Mouse (Mus musculus): Measurements from ENCODE around the gene Gga1.

The Gga1 gene

DNA sequence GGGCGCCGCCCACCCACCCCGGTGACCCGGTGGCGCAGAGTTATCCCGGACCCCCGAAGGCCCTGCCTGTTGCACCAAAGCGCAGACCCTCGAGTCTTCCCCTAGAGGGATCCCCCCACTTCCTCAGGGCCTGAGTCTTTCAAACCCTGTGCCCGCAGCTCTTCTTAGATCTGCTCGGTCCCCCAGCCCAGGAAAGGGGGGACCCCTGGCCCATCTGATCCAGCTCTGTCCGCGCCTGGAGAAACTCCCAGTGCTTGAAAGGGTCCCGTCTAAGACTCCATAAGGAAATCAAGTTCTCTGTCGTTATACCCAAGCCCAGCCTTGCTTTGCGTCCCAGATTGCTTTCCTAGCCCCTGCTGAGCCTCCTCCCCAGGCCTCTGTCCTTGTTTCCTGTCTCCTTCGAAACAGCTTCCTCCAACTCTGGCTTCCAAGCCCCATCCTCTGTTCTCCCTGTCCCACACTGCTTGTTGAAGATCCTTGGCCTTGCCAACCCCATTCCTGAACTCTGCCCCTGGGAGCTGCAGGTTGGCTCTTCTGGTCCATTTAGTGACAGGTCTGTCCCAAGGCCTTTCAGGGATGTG lies 910 bp downstream of the Gga1 start:
- no peak for DNase-seq

DNA sequence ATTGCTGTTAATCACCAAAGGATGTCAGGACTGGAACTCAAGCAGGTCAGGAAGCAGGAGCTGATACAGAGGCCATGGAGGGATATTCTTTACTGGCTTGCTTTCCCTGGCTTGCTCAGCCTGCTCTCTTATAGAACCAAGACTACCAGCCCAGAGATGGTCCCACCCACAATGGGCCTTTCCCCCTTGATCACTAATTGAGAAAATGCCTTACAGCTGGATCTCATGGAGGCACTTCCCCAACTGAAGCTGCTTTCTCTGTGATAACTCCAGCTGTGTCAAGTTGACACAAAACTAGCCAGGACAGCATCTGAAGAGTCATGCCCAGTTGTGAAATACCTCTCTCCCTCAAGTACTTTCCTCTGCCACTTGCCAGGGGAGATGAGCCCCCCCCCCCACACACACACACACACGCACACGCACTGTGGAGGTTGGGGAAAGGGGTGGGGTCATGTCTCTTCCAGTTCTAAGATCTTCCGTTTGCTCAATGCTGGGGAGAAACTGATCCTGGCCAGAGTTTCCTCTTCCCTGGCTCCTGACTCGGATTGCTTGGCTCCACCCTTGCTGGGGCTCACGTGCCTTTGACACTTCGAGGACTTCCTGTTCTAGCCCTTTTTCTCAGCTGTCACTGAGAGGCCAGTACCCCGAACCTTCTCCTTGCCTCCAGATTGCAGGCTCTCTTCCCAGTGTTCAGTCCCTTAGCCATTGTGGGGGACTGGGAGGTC lies 2.0 kb downstream of the Gga1 start:
- DNase-seq: peak in 1 of 2 experiments; percentile 23

DNA sequence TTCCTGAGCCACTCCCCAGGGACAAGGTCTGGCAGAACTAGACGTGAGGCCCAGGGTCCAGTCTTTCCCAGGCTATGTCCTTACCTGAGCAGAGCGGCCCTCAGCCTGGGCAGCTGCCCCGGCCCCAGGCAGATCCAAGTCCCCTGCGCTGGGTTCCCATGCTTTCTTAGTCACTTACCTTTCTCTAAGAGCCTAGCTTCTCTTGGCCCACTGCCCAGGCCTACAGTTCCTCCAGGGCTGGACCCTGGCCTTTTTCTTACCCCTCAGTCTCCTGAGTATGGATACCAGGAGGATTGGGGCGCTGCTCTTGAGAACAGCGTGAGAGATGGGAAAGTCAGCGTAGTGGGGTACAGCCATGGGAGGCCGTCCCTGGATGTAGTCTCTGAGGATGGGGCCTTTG lies 3.4 kb downstream of the Gga1 start:
- no peak for DNase-seq

DNA sequence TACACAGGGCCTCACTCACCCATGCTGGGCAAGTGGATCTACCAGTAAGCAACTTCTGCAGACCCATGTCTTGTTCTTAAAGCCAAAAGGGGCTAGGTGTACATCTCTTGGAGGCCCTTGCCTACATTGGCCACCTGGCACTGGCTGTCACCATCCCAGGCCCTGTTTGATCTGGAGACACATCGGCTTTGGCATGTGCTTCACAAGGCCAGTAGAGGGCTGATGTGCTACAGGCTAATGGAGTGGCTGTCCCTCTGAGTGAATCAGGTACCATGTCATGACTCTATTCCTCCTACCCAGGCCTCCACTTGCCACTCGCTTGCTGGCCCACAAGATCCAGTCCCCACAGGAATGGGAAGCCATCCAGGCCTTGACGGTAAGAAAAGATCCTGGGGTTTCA lies 4.8 kb downstream of the Gga1 start:
- no peak for DNase-seq

DNA sequence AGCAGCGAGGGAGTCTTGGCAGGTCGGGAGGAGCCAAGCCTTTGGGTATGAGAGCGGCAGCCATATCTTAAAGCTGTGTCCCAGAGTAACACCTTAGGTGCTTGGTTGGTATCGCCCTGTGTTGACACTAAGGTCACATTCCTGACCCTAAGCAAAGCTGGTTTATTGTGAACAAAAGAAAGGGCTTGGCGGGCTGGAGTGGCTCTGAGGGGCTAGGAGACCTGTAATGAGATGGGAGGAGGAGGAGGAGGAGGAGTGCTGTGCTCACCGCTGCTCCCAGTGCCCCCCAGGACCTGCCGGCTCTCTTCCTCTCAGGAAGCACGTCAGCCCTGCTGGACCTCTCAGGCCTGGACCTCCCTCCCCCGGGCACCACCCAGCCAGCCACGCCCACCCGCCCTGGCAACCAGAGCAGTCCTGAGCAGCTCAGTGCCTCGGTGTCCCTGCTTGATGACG lies 12.4 kb downstream of the Gga1 start:
- no peak for DNase-seq

DNA sequence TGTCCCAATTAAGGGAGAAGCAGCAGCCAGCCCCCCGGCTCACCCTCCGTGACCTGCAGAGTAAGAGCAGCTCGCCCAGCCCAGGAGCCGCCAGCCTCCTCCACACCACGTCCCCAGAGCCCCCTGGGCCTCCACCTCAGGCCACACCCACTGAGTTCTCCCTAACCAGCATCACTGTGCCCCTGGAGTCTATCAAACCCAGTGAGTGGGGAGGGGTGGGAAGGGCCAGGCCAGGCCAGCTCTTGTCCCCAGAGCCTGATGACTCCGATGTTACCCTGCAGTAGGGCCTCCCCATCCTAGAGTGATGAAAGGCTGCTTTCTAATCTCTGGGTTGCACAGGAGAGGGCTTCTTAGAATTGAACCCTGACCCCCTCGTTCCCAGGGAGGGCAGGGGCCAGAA lies 15.4 kb downstream of the Gga1 start:
- DNase-seq: no peak

DNA sequence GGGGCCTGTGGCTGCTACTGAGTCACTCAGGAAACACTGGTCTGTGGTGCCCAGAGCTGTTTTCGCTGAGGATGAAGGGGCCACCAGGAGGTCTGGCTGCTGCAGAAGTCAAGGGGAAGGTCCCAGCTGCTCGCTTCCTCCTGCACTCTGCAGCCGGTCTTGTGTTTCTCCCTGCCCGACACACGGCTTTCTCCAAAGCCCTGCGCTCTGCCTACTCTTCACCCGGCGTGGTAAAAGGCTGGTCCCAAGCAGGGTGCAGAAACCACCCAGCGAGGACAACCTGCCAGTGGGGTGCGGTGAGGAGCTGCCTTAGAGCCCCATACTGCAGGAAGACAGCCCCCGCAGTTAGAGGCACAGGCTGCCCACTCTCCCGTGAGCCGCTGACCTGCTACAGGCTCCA lies 17.7 kb downstream of the Gga1 start:
- DNase-seq: peak; percentile 30 to 36

DNA sequence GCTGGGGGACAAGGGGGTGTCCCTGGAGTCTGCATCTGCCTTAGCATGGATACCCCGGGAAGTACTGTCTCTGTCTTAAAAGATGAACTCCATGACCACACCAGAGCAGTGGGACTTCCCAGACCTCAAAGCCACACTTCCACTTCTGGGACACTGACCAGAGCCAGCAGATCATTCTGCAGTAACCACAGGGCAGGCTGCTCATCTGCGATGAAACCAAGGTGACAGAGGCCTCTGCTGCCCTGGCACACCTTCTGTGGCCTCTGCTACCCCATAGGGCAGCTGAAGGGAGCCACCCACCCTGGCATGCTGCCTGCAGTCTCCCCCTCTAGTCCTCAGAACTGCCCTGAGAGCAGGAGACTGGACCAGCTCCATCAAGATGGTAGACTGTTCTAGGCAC lies 18.8 kb downstream of the Gga1 start:
- no peak for DNase-seq

DNA sequence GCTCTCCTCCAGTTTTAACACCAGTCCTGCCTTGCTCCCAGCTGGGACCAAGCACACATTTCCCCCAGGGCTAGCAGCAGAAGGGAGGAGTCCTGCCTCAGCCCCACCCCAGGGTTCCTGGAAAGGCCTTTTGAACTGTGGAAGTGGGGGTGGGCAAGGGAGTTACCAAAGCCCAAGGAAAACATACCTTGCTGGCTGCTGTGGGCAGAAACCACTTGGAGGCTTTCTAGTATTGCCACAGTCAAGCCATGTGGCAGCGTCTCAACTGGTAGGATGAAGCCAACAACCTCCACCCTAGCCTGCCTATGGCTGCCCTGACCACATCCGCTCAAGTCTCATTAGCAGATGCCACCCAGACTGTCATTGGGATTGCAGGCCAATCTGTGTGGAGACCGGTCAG lies 19.2 kb downstream of the Gga1 start:
- DNase-seq: no peak

DNA sequence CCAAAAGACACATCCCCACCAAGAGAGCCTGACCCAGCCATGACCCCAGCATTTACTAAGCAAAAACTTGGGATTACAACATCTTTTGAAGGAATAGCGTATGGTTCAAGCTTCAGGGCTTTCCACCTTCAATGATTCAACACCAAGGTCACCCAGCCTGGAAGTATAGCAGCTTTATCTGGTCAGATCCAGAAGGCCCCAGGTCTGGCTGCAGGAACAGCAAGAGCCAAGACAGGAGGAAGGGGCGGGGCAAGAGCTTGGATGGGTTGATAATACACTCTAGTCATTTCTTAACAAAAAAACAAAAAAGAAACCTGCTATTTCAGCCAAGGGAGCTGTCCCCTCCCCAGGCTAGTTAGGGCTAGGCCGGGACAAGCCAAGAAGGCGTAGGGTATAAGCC lies 20.5 kb downstream of the Gga1 start:
- no peak for DNase-seq

DNA sequence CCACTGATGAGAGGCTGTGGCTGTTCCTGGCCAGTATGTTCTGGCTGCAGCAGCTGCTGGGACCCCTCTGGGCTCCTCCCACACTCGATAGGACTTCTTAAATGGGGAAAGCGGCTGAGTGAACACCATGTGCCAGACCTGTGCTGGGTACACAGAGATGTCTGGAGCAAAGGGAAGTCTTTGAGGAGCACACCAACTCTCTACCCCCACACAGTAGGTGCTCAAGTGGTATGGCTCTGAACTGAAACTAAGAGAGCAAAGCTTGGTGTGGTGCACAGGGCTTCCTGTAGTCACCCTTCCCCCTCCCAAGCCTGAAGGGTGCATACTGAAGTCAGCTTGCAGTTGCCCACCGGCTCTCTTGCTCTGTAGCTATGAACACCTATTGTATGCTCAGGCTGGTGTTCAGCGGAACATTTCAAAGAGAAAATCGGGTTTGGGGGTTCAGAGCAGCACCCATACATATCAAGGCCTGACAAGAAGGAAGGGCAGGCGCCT lies 21.6 kb downstream of the Gga1 start:
- peak in 1 of 2 experiments; percentile 48 for DNase-seq

DNA sequence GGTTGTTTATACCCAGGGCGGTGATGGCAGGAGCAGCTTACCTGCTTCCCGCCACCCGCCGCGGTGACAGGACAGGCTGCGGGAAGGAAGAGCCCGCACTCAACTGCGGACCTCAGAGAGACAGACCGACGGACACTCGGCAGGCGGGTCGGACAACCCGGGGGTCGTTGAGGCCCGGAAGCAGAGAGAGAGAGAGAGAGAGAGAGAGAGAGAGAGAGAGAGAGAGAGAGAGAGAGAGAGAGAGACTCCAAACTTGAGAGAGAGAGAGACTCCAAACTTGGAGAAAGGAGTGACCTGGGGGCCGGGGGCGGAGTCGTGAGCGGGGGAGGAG lies 22.4 kb downstream of the Gga1 start, which contains the start of gene Gm49510:
Gene Gm49510 (plus strand): TSS at position 259 of the 331 bp plus-strand sequence.
- no peak for DNase-seq

DNA sequence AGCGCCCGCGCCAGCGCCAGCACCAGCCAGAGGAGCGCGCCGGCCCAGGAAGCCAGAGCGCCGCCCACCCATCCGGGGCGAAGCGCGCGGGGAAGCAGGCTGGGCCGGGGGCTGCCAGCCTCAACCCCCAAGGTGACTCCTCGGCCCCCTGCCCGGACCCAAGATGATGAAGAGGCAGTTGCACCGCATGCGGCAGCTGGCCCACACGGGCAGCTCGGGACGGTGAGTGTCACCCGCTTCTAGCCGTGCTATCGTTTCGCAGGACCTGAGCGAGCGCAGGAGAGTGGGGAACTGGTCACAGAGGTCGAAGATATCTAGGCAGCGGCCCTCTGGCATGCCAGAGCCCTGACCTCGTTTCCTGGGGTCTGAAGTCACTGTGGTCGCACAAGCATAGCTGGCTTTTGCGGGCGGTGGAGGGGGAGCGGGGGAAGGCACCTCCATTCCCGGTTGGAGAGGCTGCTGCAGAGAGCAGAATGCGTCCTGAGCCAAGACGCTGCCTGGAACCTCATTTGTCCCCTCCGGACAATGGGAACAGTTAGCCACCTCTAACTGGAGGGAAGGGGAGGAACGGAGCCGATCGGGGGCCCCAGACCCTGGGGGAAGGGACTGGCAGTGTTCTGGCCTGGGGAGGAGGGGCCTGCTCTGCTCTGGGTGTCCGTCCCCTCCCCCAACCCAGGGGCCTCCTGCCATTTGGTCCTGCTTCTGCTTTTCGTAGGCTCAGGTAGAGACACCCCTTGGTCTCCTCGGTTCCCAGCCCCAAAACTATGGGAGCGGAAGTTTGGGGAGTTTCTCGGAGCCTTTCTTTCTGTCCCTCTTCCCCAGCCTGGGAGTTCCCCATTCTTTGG lies 23.0 kb downstream of the Gga1 start, which contains the start of gene Sh3bp1:
Gene Sh3bp1 (plus strand): TSS at position 29 of the 845 bp plus-strand sequence.
- DNase-seq: peak; percentile 70

DNA sequence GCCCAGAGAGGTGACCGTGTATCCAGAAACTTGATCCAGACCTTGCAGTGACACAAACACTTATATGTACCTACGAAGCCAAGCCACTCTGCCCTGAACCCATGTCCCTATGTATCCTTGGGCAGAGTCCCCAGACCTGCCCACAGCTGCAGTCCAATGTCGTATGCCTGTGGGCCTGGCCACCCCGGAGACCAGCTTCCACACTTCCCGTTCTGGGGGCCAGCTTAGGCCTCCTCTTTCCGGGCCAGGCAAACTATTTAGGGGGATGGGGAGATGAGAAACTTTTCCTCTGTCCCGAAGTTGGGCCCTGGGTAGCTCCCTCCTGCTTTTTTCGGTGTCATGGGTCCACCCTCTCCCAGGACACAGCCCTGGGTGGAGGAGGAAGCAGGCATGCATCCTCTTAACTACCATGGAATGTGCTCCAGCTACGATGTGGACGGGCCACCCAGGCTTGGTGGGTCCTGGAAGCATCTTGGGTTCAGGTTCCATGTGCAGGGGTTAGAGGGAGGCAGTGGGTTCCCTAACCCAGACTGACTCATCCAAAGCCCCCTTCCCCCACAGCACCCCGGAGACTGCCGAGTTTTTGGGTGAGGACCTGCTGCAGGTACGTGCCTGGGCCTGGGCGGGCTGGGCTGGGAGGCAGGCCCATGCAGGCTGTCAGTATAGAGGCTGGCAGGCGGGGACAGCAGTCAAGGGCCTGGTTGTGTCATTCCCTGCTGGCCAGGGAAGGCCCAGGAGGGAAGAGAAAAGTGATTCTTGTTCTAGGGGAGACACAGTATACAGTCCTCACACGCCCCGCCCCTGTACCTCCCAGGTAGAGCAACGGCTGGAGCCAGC lies 23.8 kb downstream of the Gga1 start:
- no peak for DNase-seq

DNA sequence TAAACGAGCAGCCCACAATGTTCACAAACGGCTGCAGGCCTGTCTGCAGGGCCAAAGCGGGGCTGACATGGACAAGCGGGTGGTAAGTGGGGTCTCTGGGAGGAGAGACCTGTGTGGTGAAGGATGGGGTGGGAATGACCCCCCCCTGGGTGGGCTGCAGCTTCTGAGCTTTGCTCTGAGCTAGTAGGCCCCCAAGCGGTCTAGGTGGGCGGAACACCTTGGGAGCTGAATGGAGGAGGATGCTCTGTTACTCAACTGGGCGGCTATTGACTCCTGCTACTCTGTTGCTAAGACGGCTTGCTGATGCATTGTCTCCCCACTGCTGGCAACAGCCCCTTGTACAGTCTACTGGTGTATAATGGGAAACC lies 24.4 kb downstream of the Gga1 start:
- no peak for DNase-seq

DNA sequence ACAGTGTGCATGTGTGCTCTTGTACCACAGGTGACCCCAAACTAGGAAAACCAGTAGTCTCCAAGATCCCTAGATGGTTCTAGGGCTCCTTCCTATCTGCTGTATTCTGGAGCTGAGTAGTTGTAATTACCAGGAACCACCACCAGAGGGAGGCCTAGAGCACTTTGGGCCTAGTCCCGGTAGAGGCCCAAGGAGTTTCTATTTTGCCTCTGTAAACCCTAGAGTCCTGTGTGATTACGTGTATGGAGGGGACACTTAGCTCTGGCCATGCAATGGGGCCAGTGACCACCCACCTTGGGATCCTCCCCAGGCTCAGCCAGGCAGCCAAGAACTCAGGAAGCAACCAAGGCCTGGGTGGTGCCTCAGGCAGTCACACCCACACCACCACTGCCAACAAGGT lies 26.3 kb downstream of the Gga1 start:
- peak; percentile 91 to 92 for DNase-seq

DNA sequence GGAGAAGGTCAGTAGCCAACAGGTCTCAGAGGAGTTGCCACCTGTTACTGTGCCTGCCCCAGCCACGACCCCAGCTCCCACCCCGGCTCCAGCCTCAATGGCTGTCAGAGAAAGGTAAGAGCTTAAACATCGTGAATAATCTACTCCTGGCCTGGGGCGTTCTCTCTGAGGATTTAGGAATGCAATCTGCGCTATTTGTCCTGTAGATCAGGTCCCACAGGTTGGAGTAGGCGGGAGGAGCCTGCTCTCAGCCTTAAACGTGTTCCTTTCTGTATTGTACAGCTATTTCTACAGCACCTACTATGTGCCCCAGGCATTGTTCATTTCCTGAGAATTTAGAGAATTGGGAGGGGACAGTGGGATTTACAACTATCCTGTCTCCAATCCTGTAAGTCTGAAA lies 31.4 kb downstream of the Gga1 start:
- DNase-seq: no peak

DNA sequence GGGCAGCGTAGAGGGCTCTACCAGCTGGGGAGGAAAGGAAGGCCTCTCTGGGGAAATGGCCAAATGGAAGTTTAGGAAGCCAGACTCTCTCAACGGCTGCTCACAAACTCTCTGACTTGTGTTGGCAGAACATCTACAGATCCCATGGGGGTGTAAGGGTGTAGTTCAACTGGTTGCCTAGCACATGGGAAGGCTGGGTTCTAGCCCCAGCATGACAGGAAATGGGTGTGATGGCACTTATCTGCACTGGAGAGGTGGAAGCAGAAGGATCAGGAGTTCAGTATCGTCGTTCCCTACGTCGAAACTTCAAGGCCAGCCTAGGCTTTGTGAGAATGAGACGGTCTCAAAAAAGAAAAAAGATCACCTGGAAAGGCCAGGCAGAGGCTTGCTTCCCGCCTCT lies 32.0 kb downstream of the Gga1 start:
- DNase-seq: no peak

DNA sequence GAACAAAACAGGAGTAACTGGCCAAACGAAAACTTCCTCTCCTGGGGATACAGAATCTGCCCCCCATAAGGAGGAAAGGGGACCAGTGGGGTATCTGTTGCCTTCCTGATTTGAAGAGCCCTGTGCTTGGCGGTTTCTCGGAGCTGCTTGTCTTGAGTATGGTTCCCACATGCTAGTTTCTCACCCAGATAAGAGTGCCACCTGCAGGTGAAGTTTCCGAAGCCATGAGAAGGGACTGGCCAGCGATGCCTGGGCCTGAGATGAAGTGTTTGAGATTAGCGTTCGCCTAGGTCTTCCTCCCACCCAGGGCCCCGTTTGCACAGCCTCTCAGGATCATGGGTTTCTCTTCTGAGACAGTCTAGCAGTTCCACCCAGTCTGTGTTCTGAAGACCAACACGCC lies 35.0 kb downstream of the Gga1 start:
- DNase-seq: peak; percentile 38 to 41

DNA sequence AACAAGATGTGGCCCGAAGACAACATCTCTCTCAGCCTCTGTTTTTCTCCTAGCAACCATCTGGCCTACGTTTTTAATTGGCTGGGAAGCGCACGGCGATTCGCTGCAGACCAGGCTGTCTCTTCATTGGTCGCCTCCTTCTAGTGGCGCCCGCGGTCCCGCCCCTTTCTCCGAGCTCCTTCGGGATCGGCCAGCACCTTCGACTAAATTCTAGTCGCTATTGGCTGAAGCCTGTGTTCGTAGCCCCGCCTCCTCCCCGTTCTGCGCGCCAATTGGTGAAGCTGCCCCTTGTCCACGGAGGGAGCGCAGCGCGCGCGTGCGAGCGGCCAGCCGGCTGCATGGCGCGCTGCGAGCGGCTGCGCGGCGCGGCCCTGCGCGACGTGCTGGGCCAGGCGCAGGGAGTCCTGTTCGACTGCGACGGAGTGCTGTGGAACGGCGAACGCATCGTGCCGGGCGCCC lies 36.7 kb downstream of the Gga1 start, which contains the start of gene Pdxp:
Gene Pdxp (plus strand): TSS at position 288 of the 459 bp plus-strand sequence.
- DNase-seq: peak; percentile 94 to 96

DNA sequence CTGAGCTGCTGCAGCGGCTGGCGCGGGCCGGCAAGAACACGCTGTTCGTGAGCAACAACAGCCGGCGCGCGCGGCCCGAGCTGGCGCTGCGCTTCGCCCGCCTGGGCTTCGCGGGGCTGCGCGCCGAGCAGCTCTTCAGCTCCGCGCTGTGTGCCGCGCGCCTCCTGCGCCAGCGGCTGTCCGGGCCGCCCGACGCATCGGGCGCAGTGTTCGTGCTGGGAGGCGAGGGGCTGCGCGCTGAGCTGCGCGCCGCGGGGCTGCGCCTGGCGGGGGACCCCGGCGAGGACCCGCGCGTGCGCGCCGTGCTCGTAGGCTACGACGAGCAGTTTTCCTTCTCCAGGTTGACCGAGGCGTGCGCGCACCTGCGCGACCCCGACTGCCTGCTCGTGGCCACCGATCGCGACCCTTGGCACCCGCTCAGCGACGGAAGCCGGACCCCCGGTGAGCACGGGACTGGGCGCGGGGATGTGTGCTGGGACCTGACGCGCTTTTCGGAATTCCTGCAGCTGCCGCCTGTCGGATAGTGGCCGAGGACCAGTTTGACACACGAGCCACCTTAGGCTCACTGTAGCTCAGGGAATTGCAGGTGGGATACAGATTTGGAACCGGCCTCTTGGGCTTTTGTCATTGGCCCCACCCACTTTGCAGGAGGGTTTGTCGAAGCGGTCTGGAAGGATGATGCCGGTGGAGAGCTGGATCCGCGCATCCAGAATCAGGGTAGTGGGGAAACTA lies 37.3 kb downstream of the Gga1 start:
- no peak for DNase-seq

Measured in B cell, adult 2 months (primary cell).